Mouse (Mus musculus): ENCODE data around the gene Cldn34c3. TPM values are rescaled to one million over a fixed set of nuclear protein-coding genes. Genes with fewer than 3 reads are reported as not detected.
"Not testable (repeated sequence)": the region's sequence is repeated elsewhere in the genome, so short reads cannot be mapped to it uniquely, and the experiment has no call there.

Gene Cldn34c3
- total RNA-seq (2021), result not detected

DNA sequence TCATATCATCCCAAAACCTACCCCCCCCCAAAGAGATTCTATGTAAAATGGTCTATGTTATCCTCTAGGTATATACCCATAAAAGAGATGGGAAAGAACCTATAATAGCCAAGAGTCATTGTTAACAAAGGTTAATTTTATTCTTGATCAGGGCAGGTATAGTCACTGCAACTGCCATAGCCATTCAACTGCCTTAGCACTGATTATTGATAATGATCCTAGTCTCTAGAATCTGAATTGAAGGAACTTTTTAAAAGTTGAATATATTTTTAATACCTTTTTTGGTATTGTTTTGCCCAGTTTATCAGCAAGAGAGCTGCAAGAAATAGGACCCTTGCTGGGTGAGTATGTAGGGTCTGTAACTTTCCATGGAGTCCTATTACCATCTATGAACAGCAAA lies at the start of gene Cldn34c3:
TSS of gene Cldn34c3 (plus strand) at position 301 of the 400 bp plus-strand sequence.
- DNase-seq, result not testable (repeated sequence)

Other genes starting within 250 kb of the Cldn34c3 start
- 1 to 10 TPM in 1 of 2 experiments, not detected in 1; 5.2 TPM for gene Cldn34c2, start 212.0 kb upstream of the Cldn34c3 start, total RNA-seq (2021)
- not detected for gene Gm17467, start 88.9 kb upstream of the Cldn34c3 start, total RNA-seq (2021)